Mouse (Mus musculus) gastrocnemius, postnatal 36 days (tissue): ENCODE results near the gene Zfp512. TPM values are rescaled to one million over a fixed set of nuclear protein-coding genes. Genes with fewer than 3 reads are reported as not detected.
A peak's percentile ranks its signal among the peaks of the same experiment; 100 is the strongest.
"Not testable (repeated sequence)": the region's sequence is repeated elsewhere in the genome, so short reads cannot be mapped to it uniquely, and the experiment has no call there.

Experiments
- DNase-seq, 2 experiments: peaks; one replicate each; pipeline ENCODE4 v3.0.0; 2022
- intact Hi-C: fragments of 180-260 bp; cut with DNase I; formaldehyde crosslinking; loops from one replicate; pipeline ENCODE4 v1.15.1; 2025
- long read RNA-seq, 2 experiments: library from polyadenylated mRNA; stranded (forward); transcript quantifications; one replicate each; pipeline ENCODE4 v2.0.0; 2021
- total RNA-seq, 2 experiments: library from RNA; stranded (reverse); gene quantifications; 2 replicates each; pipeline ENCODE4 v1.2.3; 2021

Gene Zfp512
- total RNA-seq = 10 to 100 TPM in 1 of 2 experiments, 1 to 10 TPM in 1; 9.7 to 13.1 TPM
- long read RNA-seq, experiment 1, partial matches to known transcripts = 4 of 10 reads
- long read RNA-seq, experiment 1, other reads (novel, unspliced or antisense) = 3 of 10 reads
- long read RNA-seq, experiment 2, transcript Zfp512-201 (14 exons, 3,299 nt) = major isoform, 5 of 16 reads
- long read RNA-seq, experiment 2, partial matches to known transcripts = 0 of 16 reads
- long read RNA-seq, experiment 2, other reads (novel, unspliced or antisense) = 11 of 16 reads

- intact Hi-C loops = no loop called here
- peak; percentile 81 to 89 for DNase-seq
Measured at GRCm38 (mm10) chr5:31451878-31452561, at the start of gene Zfp512. Gene Zfp512 (plus strand): TSS chr5:31452431.

DNA sequence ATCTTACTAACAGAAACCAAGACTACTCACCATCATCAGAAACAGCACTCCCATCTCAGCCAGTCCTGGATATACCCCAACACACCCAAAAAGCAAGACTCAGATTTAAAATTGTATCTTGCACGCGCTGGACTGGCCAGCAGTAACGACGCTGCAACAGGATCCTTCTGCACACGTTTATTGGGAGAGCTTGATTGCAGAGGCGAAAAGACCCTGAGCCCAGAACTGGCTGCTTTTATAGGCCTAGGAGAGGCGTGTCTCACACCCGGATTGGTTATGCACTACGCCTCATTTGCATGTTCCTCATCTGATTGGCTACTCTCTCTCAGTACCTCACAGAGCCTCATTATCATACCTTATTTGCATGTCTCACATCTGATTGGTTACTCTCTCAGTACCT lies 17.5 kb upstream of the Zfp512 start:
- DNase-seq, intact Hi-C loops: not testable (repeated sequence)

DNA sequence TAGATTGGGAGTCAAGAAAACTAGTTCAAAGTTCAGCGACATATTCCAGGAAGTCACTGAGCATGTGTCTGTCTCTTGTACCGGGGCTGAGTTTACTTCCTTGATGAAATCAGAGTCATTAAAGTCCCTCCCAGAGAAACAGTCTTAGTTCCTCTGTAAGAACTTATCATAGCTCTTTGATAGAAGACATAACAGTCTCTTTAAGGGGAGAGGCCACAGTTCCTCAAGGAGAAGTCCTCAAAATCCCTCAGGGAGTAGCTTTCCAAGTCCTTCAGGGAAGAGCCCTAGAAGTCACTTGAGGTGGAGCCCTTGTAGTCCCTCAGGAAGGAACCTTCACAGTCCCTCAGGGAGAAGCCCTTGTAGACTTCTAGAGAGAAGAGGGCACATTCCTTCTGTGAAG lies 895 bp upstream of the Zfp512 start:
- no peak for DNase-seq
- intact Hi-C loops = no loop called here

GRCm38 (mm10) chr5:31452562-31452878 lies 289 bp downstream of the Zfp512 start:
- intact Hi-C loops = no loop called here
- DNase-seq = no peak

- intact Hi-C loops = no loop called here
- DNase-seq = no peak
Measured at GRCm38 (mm10) chr5:31452886-31453410, 717 bp downstream of the Zfp512 start.

- DNase-seq = no peak
- intact Hi-C loops = no loop called here
Measured at GRCm38 (mm10) chr5:31467798-31468197, 15.6 kb downstream of the Zfp512 start.

- no peak for DNase-seq
- intact Hi-C loops = loop anchor here (10.0 kb wide), 1 partner anchor 185 kb away; no protein-coding TSS in a partner anchor
Measured at GRCm38 (mm10) chr5:31469711-31470110, 17.5 kb downstream of the Zfp512 start.

DNA sequence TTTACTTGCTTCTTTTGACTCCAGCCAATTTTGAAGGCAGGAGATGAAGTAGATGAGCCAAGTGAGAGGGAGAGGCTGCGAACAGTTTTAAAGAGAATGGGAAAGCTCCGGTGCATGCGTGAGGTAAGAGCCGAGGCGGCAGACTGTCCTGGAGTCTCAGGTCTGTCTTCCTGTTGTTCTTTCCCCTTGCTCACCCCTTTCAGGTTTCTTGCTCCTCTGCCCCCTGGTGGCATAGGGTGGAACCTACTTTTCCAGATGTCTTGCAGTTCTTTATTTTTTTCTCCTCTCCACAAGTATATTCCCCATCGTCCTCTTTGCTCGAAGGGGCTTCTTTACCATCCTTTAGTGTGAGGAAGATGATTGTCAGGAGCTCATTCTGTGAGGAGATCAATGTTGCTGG lies 18.1 kb downstream of the Zfp512 start:
- intact Hi-C loops = loop anchor here (10.0 kb wide), 1 partner anchor 186 kb away; no protein-coding TSS in a partner anchor
- DNase-seq = peak in 1 of 2 experiments; percentile 31

GRCm38 (mm10) chr5:31480536-31480935 lies 28.3 kb downstream of the Zfp512 start:
- intact Hi-C loops = no loop called here
- DNase-seq = no peak

GRCm38 (mm10) chr5:31485440-31485839 lies 33.2 kb downstream of the Zfp512 start, which contains the start of gene 4930548H24Rik:
Gene 4930548H24Rik (plus strand): TSS chr5:31485740.
- intact Hi-C loops = no loop called here
- DNase-seq = no peak

GRCm38 (mm10) chr5:31487889-31488288 lies 35.7 kb downstream of the Zfp512 start:
- intact Hi-C loops = no loop called here
- DNase-seq = no peak

- intact Hi-C loops = no loop called here
- DNase-seq = no peak
Measured at GRCm38 (mm10) chr5:31489116-31489769, 37.0 kb downstream of the Zfp512 start.

DNA sequence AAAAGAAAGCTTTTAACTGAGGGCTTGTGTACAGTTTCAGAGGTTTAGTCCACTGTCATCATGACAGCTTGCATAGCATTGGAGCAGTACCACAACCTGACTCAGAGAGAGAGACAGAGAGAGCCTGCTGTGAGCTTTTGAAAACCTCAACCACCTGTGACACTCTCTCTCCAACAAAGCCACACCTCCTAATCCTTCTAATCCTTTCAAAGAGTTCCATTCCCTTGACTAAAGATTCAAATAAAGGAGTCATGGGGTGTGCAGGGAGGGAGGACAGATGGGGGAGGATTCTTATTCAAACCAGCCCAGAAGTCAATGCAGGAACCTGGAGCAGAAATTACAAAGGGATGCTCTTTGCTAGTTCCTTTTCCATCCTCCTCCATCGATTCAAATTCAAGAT lies 39.8 kb downstream of the Zfp512 start:
- intact Hi-C loops = no loop called here
- no peak for DNase-seq

GRCm38 (mm10) chr5:31494513-31495297 lies 42.5 kb downstream of the Zfp512 start, which contains the start of gene Gpn1:
Gene Gpn1 (plus strand): TSS chr5:31494741.
- peak; percentile 73 to 86 for DNase-seq
- intact Hi-C loops = no loop called here

GRCm38 (mm10) chr5:31504843-31505242 lies 52.6 kb downstream of the Zfp512 start:
- DNase-seq = no peak
- intact Hi-C loops = no loop called here

DNA sequence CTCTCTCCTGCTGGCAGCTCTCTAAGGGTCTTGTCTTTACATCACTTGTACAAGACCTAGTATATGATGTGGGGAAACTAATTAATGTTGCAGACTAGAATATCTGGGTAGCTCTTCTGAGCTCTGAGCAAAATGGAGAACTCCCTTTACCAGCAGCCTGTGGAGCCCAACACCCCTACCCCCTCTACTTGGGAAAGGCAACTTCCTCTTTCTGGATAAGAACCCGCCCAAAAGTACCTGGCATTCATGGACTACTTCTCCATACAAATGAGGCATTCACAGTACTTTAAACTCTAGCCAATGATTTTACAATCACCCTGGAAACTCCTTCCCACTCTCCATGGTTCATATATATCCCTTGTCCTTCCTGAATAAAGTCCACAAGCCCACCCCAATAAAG lies 60.2 kb downstream of the Zfp512 start:
- DNase-seq = no peak
- intact Hi-C loops = no loop called here

DNA sequence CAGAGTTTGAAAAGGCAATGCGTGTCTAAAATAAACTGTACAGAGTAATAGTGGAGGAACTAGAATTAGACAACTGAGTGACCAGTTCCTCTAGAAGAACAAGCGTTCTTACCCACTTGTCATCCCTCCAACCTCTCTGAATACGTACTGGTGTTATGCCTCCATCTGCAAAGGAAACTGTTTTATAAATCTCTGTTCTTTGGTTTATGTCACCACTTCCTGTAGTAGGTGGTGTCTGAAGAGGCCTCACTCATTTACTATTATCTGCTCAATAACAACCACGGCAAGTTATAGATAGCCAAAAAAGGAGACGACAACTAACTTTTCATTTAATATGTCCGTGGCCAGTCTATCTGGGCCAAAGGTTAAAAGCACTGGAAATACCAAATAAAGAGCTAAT lies 68.3 kb downstream of the Zfp512 start:
- intact Hi-C loops = no loop called here
- DNase-seq = no peak

DNA sequence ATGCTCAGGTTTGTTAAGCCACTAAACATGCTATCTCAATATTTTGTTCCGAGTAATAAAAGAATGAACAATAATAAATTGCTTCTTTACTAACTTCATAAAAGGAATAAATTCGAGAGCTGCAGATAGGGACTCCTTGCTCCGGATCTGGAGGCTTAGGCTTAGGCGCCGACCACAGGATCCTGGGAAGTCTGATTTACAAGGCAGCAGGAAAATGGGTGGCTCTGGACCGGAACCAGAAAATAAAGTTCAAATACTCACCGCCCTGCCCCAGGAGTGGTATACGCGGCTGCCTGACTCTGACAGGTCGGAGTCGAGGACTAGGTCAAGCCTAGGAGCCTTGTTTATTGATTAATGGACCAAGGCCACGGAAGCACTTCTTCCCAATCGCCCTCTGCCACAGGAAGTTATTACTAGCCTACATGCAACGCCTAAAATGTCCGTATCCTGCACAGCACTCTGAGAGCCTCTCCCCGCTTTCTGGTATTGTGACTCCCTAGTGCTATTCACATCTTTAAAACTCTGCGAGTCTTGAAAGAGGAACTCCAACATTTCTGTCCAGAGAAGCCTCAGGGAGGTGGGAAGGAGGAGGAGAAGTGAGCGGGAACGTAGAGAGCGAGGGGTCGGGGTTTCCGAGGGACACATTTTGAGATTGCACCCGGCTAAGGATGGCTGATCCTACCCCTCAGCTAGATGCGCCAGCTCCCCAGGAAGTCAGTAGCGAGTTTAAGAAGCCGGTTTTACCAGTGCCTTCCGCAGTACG lies 74.3 kb downstream of the Zfp512 start, which contains the start of gene Slc4a1ap:
Gene Slc4a1ap, plus strand, starts transcription at position 642 of the 763 bp plus-strand sequence.
- DNase-seq = peak; percentile 53 to 81
- intact Hi-C loops = no loop called here

DNA sequence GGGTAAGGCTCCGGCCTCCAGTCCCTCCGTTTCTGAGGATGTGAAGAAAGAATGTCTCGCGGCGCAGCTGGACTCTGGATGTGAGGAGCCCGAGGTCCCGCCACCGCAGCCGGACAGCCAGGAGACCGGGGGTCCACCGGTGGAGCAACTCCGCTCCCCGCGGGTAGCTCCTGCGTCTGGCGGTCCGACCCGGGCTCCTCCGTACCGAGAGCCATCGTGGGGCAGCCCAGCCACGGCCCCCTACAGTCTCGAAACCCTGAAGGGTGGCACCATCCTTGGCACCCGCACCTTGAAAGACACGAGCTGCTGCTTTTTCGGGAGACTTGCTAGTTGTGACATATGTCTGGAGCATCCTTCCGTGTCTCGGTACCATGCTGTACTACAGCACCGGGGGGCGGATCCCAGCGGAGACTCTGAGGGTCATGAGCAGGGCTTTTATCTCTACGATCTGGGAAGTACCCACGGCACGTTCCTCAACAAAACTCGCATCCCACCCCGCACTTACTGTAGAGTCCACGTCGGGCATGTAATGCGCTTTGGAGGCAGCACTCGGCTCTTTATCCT lies 75.0 kb downstream of the Zfp512 start:
- intact Hi-C loops = no loop called here
- no peak for DNase-seq
